Mouse (Mus musculus) liver, adult 2 months (tissue): ENCODE data around the gene Psmd8. TPM values are rescaled to one million over a fixed set of nuclear protein-coding genes. Genes with fewer than 3 reads are reported as not detected.

Experiments used
- DNase-seq: peaks from one replicate; pipeline ENCODE4 v3.0.0-alpha.2; 2011; ENCODE audit warnings: low read depth, low spot score; ENCODE audit errors: extremely low read depth
- H3K27ac ChIP-seq: fragments of 200-500 bp; replicated peaks from 2 replicates; pipeline ENCODE4 v1.5.1; 2012; ENCODE audit warnings: low read depth, mild to moderate bottlenecking, control low read depth, inconsistent platforms, low read length; ENCODE audit not compliant: insufficient read depth
- H3K27me3 ChIP-seq: fragments of 200-500 bp; 2 replicates; pipeline ENCODE4 v1.6.1; 2012; ENCODE audit warnings: mild to moderate bottlenecking, moderate library complexity, low read length, inconsistent platforms; ENCODE audit not compliant: control insufficient read depth, insufficient read depth
- H3K36me3 ChIP-seq: fragments of 200-500 bp; 2 replicates; pipeline ENCODE4 v1.6.1; 2012; ENCODE audit warnings: low read length, inconsistent platforms; ENCODE audit not compliant: control insufficient read depth, insufficient read depth
- H3K4me1 ChIP-seq: fragments of 200-500 bp; 2 replicates; pipeline ENCODE4 v1.6.1; 2011; ENCODE audit warnings: low read length; ENCODE audit not compliant: control insufficient read depth, insufficient read depth
- H3K4me3 ChIP-seq: fragments of 200-500 bp; 2 replicates; pipeline ENCODE4 v1.5.1; 2011; ENCODE audit warnings: low read depth, mild to moderate bottlenecking, control low read depth, low read length, moderate library complexity; ENCODE audit not compliant: insufficient read depth
- H3K79me2 ChIP-seq: fragments of 200-500 bp; 2 replicates; pipeline ENCODE4 v1.6.1; 2012; ENCODE audit warnings: inconsistent platforms, mild to moderate bottlenecking, low read length, moderate library complexity; ENCODE audit not compliant: control insufficient read depth, insufficient read depth
- H3K9ac ChIP-seq: fragments of 200-500 bp; 2 replicates; pipeline ENCODE4 v1.6.1; 2012; ENCODE audit warnings: low read depth, mild to moderate bottlenecking, control low read depth, inconsistent platforms, low read length
- CTCF ChIP-seq: fragments of 200-500 bp; IDR thresholded peaks from 2 replicates; pipeline ENCODE4 v1.5.1; 2011; ENCODE audit warnings: low read depth, low read length, control low read depth
- POLR2A ChIP-seq: fragments of 200-500 bp; IDR thresholded peaks from 2 replicates; pipeline ENCODE4 v1.6.1; 2011; ENCODE audit warnings: low read length, control low read depth; ENCODE audit not compliant: insufficient read depth; ENCODE audit errors: extremely low read depth
- WGBS: fragments of 180-500 bp; shearing (Covaris S2); methylation state at CpG from one replicate; pipeline ENCODE4 v1.1.7; 2018; 5-methylcytosine and 5-hydroxymethylcytosine counted together
- polyA plus RNA-seq: library from polyadenylated mRNA; depleted of rRNA; stranded (reverse); fragments of >200 nt; gene quantifications from 2 replicates; pipeline ENCODE4 v1.2.3, GENCODE M21; 2012; rRNA removed
- total RNA-seq: library from RNA; depleted of rRNA; stranded (reverse); fragments of >200 nt; gene quantifications from 2 replicates; pipeline ENCODE4 v1.2.3, GENCODE M21; 2014; rRNA removed

Psmd8 gene
- total and polyA plus RNA-seq, 2 experiments: 119 to 217 TPM

- Histone ChIP-seq H3K4me3 (no peak overlapping the region), H3K4me1 (no peaks in the 10 kb centered on the region)
- no peak for TF ChIP-seq CTCF
- TF ChIP-seq POLR2A: no peak
Observed at GRCm38 (mm10) chr7:29134230-29134629, 46.3 kb downstream of the Psmd8 start.

GRCm38 (mm10) chr7:29128725-29129124, 51.8 kb downstream of the Psmd8 start:
- H3K4me3 ChIP-seq: no peak overlapping the region
- H3K27ac ChIP-seq: no peak overlapping the region
- no peak overlapping the region for H3K9ac ChIP-seq
- TF ChIP-seq POLR2A: no peak
- peak; percentile 58 for TF ChIP-seq CTCF
- 91% methylated on average over 2 of the region's 2 CpGs for WGBS
- H3K4me1 ChIP-seq: peaks cover 4% of the 10 kb centered on the region; the same call in 1 of the 2 replicates
- no peaks in the 10 kb centered on the region for H3K36me3 ChIP-seq
- 0 out of 2 replicates have a peak, but pooled peaks cover 7% of the 10 kb centered on the region for H3K27me3 ChIP-seq
- no peaks in the 10 kb centered on the region for H3K79me2 ChIP-seq
- no peak for DNase-seq

More at GRCm38 (mm10) chr7:29134230-29134629, 46.3 kb downstream of the Psmd8 start:
- Histone ChIP-seq H3K27me3 (peaks cover 10% of the 10 kb centered on the region; the same call in 1 of the 2 replicates), H3K9ac (no peak overlapping the region), H3K36me3 (no peaks in the 10 kb centered on the region), H3K27ac (no peak overlapping the region), H3K79me2 (no peaks in the 10 kb centered on the region)
- 17% methylated on average over 4 of the region's 4 CpGs for WGBS
- DNase-seq: no peak

- Histone ChIP-seq H3K27ac (no peak overlapping the region), H3K36me3 (no peaks in the 10 kb centered on the region), H3K9ac (no peak overlapping the region), H3K4me3 (no peak overlapping the region), H3K79me2 (no peaks in the 10 kb centered on the region), H3K27me3 (0 out of 2 replicates have a peak, but pooled peaks cover 7% of the 10 kb centered on the region), H3K4me1 (peaks cover 4% of the 10 kb centered on the region; the same call in 1 of the 2 replicates)
- 13% methylated on average over 7 of the region's 7 CpGs for WGBS
- DNase-seq: peak; percentile 32
- peak; percentile 65 for TF ChIP-seq CTCF
- TF ChIP-seq POLR2A: no peak
Observed at GRCm38 (mm10) chr7:29126173-29126915, 54.2 kb downstream of the Psmd8 start.

DNA sequence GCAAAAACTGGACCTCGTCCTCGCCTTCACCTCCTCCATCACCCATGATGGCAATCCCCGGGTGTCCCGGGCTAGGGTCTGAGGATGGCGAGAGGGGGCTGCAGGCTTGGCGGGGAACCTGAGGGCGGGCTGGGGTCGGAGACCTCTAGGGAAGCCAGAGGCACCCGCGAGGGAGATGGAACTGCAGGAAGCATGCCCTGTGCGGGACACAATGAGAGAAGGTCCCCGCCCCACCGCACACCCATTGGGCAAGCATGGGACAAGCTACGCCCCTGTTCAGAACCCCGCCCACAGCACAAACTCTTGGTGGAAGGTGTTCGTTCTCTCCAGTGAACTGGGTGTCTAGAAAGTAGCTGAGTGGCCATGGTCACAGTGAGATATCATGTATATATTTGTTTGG, 55.5 kb downstream of the Psmd8 start, which contains the start of gene Ryr1:
Gene Ryr1 (minus strand): TSS at position 210 of the 400 bp plus-strand sequence.
- no peak within 1 kb of the TSS for H3K27ac ChIP-seq
- no peaks in the 10 kb centered on the region for H3K79me2 ChIP-seq
- TF ChIP-seq POLR2A: no peak
- TF ChIP-seq CTCF: no peak
- H3K4me3 ChIP-seq: no peak within 1 kb of the TSS
- no peak within 1 kb of the TSS for H3K9ac ChIP-seq
- WGBS: 4% methylated on average over 16 of the region's 16 CpGs
- H3K36me3 ChIP-seq: no peaks in the 10 kb centered on the region
- DNase-seq: peak; percentile 10
- H3K4me1 ChIP-seq: peaks cover 4% of the 10 kb centered on the region; the same call in 1 of the 2 replicates
- H3K27me3 ChIP-seq: 0 out of 2 replicates have a peak, but pooled peaks cover 7% of the 10 kb centered on the region

Other genes starting within 250 kb of the Psmd8 start
- gene Actn4, start 218.4 kb downstream of the Psmd8 start, total RNA-seq: 47.4 and 87.1 TPM in 2 replicates
- 125 and 145 TPM in 2 replicates for gene Actn4, start 218.4 kb downstream of the Psmd8 start, polyA plus RNA-seq
- 64.8 and 73.2 TPM in 2 replicates for gene Eif3k, start 198.8 kb downstream of the Psmd8 start, total RNA-seq
- 86.3 and 91.2 TPM in 2 replicates for gene Eif3k, start 198.8 kb downstream of the Psmd8 start, polyA plus RNA-seq
- 0.18 and 0.54 TPM in 2 replicates for gene Map4k1, start 198.7 kb downstream of the Psmd8 start, total RNA-seq
- gene Map4k1, start 198.7 kb downstream of the Psmd8 start, polyA plus RNA-seq: 1.2 and 1.5 TPM in 2 replicates
- 0.07 and 0.46 TPM in 2 replicates for gene Ryr1, start 55.5 kb downstream of the Psmd8 start, total RNA-seq
- gene Ryr1, start 55.5 kb downstream of the Psmd8 start, polyA plus RNA-seq: 0.01 TPM in 2 replicates
- gene Rasgrp4, start 45.9 kb downstream of the Psmd8 start, total RNA-seq: under 0.01 and 0.07 TPM in 2 replicates
- 0.41 and 0.69 TPM in 2 replicates for gene Rasgrp4, start 45.9 kb downstream of the Psmd8 start, polyA plus RNA-seq
- gene Fam98c, start 24.5 kb downstream of the Psmd8 start, total RNA-seq: 5.1 and 5.4 TPM in 2 replicates
- 12.5 and 19.3 TPM in 2 replicates for gene Fam98c, start 24.5 kb downstream of the Psmd8 start, polyA plus RNA-seq
- 0.07 TPM in 1 of 2 replicates, not detected in the other for gene Ggn, start 10.5 kb downstream of the Psmd8 start, total RNA-seq
- gene Ggn, start 10.5 kb downstream of the Psmd8 start, polyA plus RNA-seq: 0.18 TPM in 1 of 2 replicates, not detected in the other
- gene Spred3, start 10.3 kb downstream of the Psmd8 start, total RNA-seq: 0.18 and 0.20 TPM in 2 replicates
- 0.35 and 0.40 TPM in 2 replicates for gene Spred3, start 10.3 kb downstream of the Psmd8 start, polyA plus RNA-seq
- 0.27 and 0.28 TPM in 2 replicates for gene Catsperg1, start 33.3 kb upstream of the Psmd8 start, total RNA-seq
- gene Catsperg1, start 33.3 kb upstream of the Psmd8 start, polyA plus RNA-seq: 0.12 and 0.24 TPM in 2 replicates
- gene Kcnk6, start 51.8 kb upstream of the Psmd8 start, total RNA-seq: 1.7 and 2.0 TPM in 2 replicates
- 3.3 and 5.3 TPM in 2 replicates for gene Kcnk6, start 51.8 kb upstream of the Psmd8 start, polyA plus RNA-seq
- gene Yif1b, start 57.6 kb upstream of the Psmd8 start, total RNA-seq: 40.7 and 59.9 TPM in 2 replicates
- 132 and 143 TPM in 2 replicates for gene Yif1b, start 57.6 kb upstream of the Psmd8 start, polyA plus RNA-seq
- gene 2200002D01Rik, start 67.8 kb upstream of the Psmd8 start, total RNA-seq: 2.3 and 6.9 TPM in 2 replicates
- gene 2200002D01Rik, start 67.8 kb upstream of the Psmd8 start, polyA plus RNA-seq: 5.2 and 7.4 TPM in 2 replicates
- 24.8 and 28.9 TPM in 2 replicates for gene Spint2, start 101.2 kb upstream of the Psmd8 start, total RNA-seq
- gene Spint2, start 101.2 kb upstream of the Psmd8 start, polyA plus RNA-seq: 120 and 133 TPM in 2 replicates
- gene Ppp1r14a, start 108.6 kb upstream of the Psmd8 start, total RNA-seq: 1.0 and 1.7 TPM in 2 replicates
- gene Ppp1r14a, start 108.6 kb upstream of the Psmd8 start, polyA plus RNA-seq: 5.0 and 11.3 TPM in 2 replicates
- 0.13 TPM in 1 of 2 replicates, not detected in the other for gene Dpf1, start 123.2 kb upstream of the Psmd8 start, total RNA-seq
- gene Dpf1, start 123.2 kb upstream of the Psmd8 start, polyA plus RNA-seq: 0.05 and 0.28 TPM in 2 replicates